Mouse (Mus musculus) midbrain, embryonic 11.5 days (tissue): ENCODE measurements around the gene Olfr924. TPM values are rescaled to one million over a fixed set of nuclear protein-coding genes. Genes with fewer than 3 reads are reported as not detected.
"Not testable (repeated sequence)": the region's sequence is repeated elsewhere in the genome, so short reads cannot be mapped to it uniquely, and the experiment has no call there.

ENCODE experiments used
- ATAC-seq: fragments of 200-750 bp; cut with Nextera tagmentation; 2 replicates; pipeline ENCODE4 v1.8.0; 2017; ENCODE audit warnings: moderate TSS enrichment, moderate library complexity; ENCODE audit not compliant: low FRiP score
- DNase-seq: peaks from one replicate; pipeline ENCODE4 v3.0.0; 2015; ENCODE audit warnings: low spot score; ENCODE audit errors: missing footprints
- H3K27ac ChIP-seq: fragments of 300-500 bp; sonication (generic); 2 replicates; pipeline ENCODE4 v1.5.1; 2014; ENCODE audit warnings: low read depth, low read length
- H3K27me3 ChIP-seq: fragments of 300-500 bp; sonication (generic); 2 replicates; pipeline ENCODE4 v1.6.1; 2014; ENCODE audit warnings: mild to moderate bottlenecking, low read length, moderate library complexity, mixed read lengths; ENCODE audit not compliant: control insufficient read depth, insufficient read depth
- H3K36me3 ChIP-seq: fragments of 300-500 bp; sonication (generic); 2 replicates; pipeline ENCODE4 v1.6.1; 2014; ENCODE audit warnings: mild to moderate bottlenecking, low read length, moderate library complexity, mixed read lengths; ENCODE audit not compliant: control insufficient read depth, insufficient read depth
- H3K4me1 ChIP-seq: fragments of 300-500 bp; sonication (generic); 2 replicates; pipeline ENCODE4 v1.6.1; 2014; ENCODE audit warnings: low read length; ENCODE audit not compliant: control insufficient read depth, insufficient read depth
- H3K4me2 ChIP-seq: fragments of 300-500 bp; sonication (generic); 2 replicates; pipeline ENCODE4 v1.6.1; 2014; ENCODE audit warnings: mild to moderate bottlenecking, moderate library complexity
- H3K4me3 ChIP-seq: fragments of 300-500 bp; sonication (generic); 2 replicates; pipeline ENCODE4 v1.5.1; 2014; ENCODE audit warnings: low read depth, low read length
- H3K9ac ChIP-seq: fragments of 300-500 bp; sonication (generic); 2 replicates; pipeline ENCODE4 v1.6.1; 2014; ENCODE audit warnings: low read length
- H3K9me3 ChIP-seq: fragments of 300-500 bp; sonication (generic); 2 replicates; pipeline ENCODE4 v1.6.1; 2016; ENCODE audit warnings: low read length; ENCODE audit not compliant: control insufficient read depth
- WGBS: fragments of 180-500 bp; shearing (Covaris S2); extraction: QIAGEN DNeasy Blood & Tissue Kit; methylation state at CpG from one replicate; pipeline ENCODE4 v1.1.7; 2014; 5-methylcytosine and 5-hydroxymethylcytosine counted together
- polyA plus RNA-seq: library from polyadenylated mRNA; unstranded; fragments of >200 nt; fragmentation: Nextera tagmentation; extraction: Ambion mirVana; gene quantifications from 2 replicates; pipeline ENCODE4 v1.2.1, GENCODE M21; 2014

The Olfr924 gene
- polyA plus RNA-seq, result not detected in 2 replicates

GRCm38 (mm10) chr9:38844149-38844548 lies at the start of gene Olfr924:
TSS of gene Olfr924 (plus strand) at chr9:38844449.
- H3K4me1 ChIP-seq, result no peaks in the 10 kb centered on the region
- 87% methylated on average over 1 of the region's 1 CpGs for WGBS
- no peaks in the 10 kb centered on the region for H3K36me3 ChIP-seq
- ATAC-seq (no peak), DNase-seq (no peak)
- H3K4me2 ChIP-seq, result no peak within 1 kb of the TSS
- no peaks in the 10 kb centered on the region for H3K27me3 ChIP-seq
- no peak within 1 kb of the TSS for H3K9ac ChIP-seq
- no peak within 1 kb of the TSS for H3K4me3 ChIP-seq
- H3K27ac ChIP-seq, result no peak within 1 kb of the TSS
- H3K9me3 ChIP-seq, result no peaks in the 10 kb centered on the region

DNA sequence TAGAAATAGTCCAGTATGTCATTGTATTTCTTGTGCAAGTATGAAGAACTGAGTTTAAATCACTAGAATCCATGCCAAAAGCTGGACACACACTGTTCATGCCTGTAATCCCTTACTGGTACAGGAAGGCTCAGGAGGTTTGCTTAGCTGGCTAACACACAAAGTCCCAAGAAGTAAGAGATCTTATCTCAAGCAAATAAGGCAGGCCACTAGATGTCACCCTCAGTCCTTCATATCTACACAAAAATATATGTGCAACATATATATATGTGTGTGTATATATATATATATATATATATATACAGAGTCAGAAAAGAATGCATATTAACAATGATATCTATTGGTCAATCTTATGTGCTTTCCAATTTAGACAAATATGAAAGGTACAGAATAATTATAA lies 38.6 kb upstream of the Olfr924 start:
- Histone ChIP-seq H3K4me3 (no peak overlapping the region), H3K27me3 (no peaks in the 10 kb centered on the region), H3K36me3 (no peaks in the 10 kb centered on the region), H3K9me3 (no peaks in the 10 kb centered on the region), H3K4me1 (no peaks in the 10 kb centered on the region), H3K4me2 (no peak overlapping the region), H3K27ac (no peak overlapping the region), H3K9ac (no peak overlapping the region)
- no peak for DNase-seq
- no peak for ATAC-seq

DNA sequence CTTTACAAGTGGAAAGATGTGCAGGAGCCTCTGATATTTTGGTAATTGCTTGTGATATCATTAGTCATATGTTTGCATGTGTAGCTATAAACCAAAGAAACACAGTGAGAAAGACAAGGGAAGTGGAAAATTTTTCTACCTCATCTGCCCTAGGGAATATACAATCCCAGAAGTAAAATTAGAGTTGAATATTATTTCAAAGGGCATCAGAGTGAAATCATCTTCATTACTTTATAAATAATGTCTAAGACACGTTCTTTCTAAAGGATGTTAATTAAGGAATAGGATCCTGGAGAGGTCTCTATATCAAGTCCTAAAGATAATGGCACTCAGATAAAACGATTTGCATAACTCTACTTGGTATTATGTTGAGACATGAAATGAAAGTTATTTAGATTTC lies 29.9 kb upstream of the Olfr924 start, which contains the start of gene Olfr922:
Gene Olfr922, plus strand, starts transcription at position 301 of the 400 bp plus-strand sequence.
- Histone ChIP-seq H3K36me3 (no peaks in the 10 kb centered on the region), H3K27ac (no peak within 1 kb of the TSS), H3K4me1 (no peaks in the 10 kb centered on the region), H3K9ac (no peak within 1 kb of the TSS), H3K4me2 (no peak within 1 kb of the TSS), H3K9me3 (no peaks in the 10 kb centered on the region), H3K4me3 (no peak within 1 kb of the TSS), H3K27me3 (no peaks in the 10 kb centered on the region)
- ATAC-seq, result no peak
- WGBS, result 73% methylated on average over 2 of the region's 2 CpGs
- no peak for DNase-seq

DNA sequence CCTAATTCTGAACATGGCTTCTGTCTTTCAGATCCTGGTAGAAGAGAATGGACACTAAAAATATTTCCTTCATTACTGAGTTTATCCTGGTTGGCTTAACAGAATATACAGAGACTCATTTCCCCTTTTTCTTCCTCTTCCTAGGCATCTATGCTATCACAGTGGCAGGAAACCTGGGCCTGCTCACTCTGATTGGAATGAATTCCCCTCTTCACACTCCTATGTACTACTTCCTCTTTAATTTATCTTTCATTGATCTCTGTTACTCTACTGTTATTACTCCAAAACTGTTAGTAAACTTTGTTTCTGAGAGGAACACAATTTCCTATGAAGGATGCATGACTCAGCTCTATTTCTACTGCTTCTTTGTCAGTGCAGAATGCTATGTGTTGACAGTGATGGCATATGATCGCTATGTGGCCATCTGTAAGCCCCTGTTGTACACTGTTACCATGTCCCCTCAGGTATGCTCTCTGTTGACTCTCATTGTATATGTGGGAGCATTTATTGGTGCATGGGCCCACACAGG lies 28.7 kb upstream of the Olfr924 start:
- H3K9me3 ChIP-seq, result no peaks in the 10 kb centered on the region
- H3K4me1 ChIP-seq, result no peaks in the 10 kb centered on the region
- no peak overlapping the region for H3K4me3 ChIP-seq
- H3K4me2 ChIP-seq, result no peak overlapping the region
- H3K27ac ChIP-seq, result no peak overlapping the region
- no peaks in the 10 kb centered on the region for H3K27me3 ChIP-seq
- H3K36me3 ChIP-seq, result no peaks in the 10 kb centered on the region
- WGBS, result 88% methylated on average over 1 of the region's 1 CpGs
- ATAC-seq (no peak), DNase-seq (no peak)
- H3K9ac ChIP-seq, result no peak overlapping the region

DNA sequence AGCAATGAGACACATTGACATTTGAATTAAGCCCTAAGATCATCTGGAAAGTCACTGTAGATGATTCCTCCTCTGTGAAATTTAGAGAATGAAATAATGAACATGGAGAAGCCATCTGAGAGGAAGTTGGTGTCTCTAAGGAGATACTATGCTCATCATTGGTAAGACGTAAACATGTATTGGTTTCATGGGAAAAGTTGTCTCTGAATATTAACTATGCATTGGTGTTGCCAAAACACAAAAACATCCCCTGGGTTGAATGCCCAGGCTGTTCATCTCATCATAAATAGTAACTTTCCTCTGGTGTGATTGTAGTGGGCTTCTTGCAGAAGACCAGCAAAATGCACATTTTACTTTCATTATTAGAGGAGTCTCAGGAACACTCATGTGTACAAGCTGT lies 18.0 kb upstream of the Olfr924 start, which contains the start of gene Olfr923:
Gene Olfr923, plus strand, starts transcription at position 301 of the 400 bp plus-strand sequence.
- no peak within 1 kb of the TSS for H3K4me2 ChIP-seq
- no peak within 1 kb of the TSS for H3K4me3 ChIP-seq
- no peak for ATAC-seq
- no peaks in the 10 kb centered on the region for H3K9me3 ChIP-seq
- peak; percentile 17 for DNase-seq
- no peaks in the 10 kb centered on the region for H3K4me1 ChIP-seq
- no peaks in the 10 kb centered on the region for H3K27me3 ChIP-seq
- 80% methylated on average over 1 of the region's 1 CpGs for WGBS
- H3K9ac ChIP-seq, result no peak within 1 kb of the TSS
- H3K36me3 ChIP-seq, result no peaks in the 10 kb centered on the region
- no peak within 1 kb of the TSS for H3K27ac ChIP-seq

DNA sequence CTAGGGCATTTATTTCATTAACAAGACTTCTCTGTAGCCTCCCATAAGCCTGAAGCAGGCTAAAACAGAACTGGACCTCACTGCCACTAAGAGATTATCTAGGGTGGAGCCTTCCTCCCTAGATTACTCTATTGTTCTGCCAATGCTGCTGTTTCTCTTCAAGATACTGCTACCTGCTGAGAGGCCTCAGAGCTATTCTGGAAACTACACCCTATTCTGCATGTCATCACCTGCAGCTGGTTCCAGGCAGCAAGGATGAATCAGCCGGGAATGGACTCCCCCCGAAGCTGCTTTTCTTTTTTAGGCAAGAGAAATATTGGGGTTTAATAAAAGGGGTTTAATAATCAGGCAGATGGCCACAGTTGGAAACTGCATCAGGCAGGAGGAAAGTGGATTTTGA lies 11.2 kb upstream of the Olfr924 start:
- ATAC-seq (no peak), DNase-seq (no peak)
- Histone ChIP-seq H3K4me2 (no peak overlapping the region), H3K4me3 (no peak overlapping the region), H3K36me3 (no peaks in the 10 kb centered on the region), H3K27me3 (no peaks in the 10 kb centered on the region), H3K9ac (no peak overlapping the region), H3K9me3 (no peaks in the 10 kb centered on the region), H3K27ac (no peak overlapping the region), H3K4me1 (no peaks in the 10 kb centered on the region)
- WGBS, result 76% methylated on average over 2 of the region's 2 CpGs

GRCm38 (mm10) chr9:38854760-38855159 lies 10.5 kb downstream of the Olfr924 start, which contains the start of gene Olfr26:
TSS of gene Olfr26 (plus strand) at chr9:38855060.
- no peak for DNase-seq
- Histone ChIP-seq H3K9ac (no peak within 1 kb of the TSS), H3K4me2 (no peak within 1 kb of the TSS), H3K36me3 (no peaks in the 10 kb centered on the region), H3K4me3 (no peak within 1 kb of the TSS), H3K27ac (no peak within 1 kb of the TSS), H3K27me3 (no peaks in the 10 kb centered on the region), H3K9me3 (no peaks in the 10 kb centered on the region), H3K4me1 (no peaks in the 10 kb centered on the region)
- no peak for ATAC-seq

GRCm38 (mm10) chr9:38874880-38875279 lies 30.6 kb downstream of the Olfr924 start:
- H3K9ac ChIP-seq, result not testable (repeated sequence)

DNA sequence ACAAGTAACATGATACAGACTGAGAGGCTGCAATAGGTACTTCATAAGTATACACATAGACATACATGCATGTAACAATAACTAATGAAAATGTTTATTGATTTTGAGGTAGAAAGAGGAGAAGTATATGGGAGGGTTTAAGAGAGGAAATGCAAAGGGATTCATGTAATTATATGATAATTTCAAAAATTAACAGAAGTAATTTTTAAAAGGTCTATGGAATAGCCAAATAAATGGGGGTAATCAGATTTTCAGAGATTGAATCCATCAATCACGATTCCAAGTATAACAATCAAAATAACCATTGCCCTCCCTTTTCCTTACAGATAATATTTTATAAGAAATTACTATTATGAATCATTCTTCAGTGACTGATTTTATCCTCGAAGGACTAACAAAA lies 32.6 kb downstream of the Olfr924 start, which contains the start of gene Olfr926:
Gene Olfr926, plus strand, starts transcription at position 301 of the 400 bp plus-strand sequence.
- Histone ChIP-seq H3K4me1 (no peaks in the 10 kb centered on the region), H3K27ac (no peak within 1 kb of the TSS), H3K9ac (no peak within 1 kb of the TSS), H3K4me2 (no peak within 1 kb of the TSS), H3K4me3 (no peak within 1 kb of the TSS), H3K27me3 (no peaks in the 10 kb centered on the region), H3K36me3 (no peaks in the 10 kb centered on the region), H3K9me3 (no peaks in the 10 kb centered on the region)
- WGBS, result 87% methylated on average over 2 of the region's 2 CpGs
- ATAC-seq (no peak), DNase-seq (no peak)

More at GRCm38 (mm10) chr9:38874880-38875279, 30.6 kb downstream of the Olfr924 start:
- DNase-seq, H3K9me3 ChIP-seq, H3K4me1 ChIP-seq, H3K27ac ChIP-seq, ATAC-seq, H3K27me3 ChIP-seq, H3K4me2 ChIP-seq, H3K36me3 ChIP-seq, H3K4me3 ChIP-seq: not testable (repeated sequence)
- WGBS, result 56% methylated on average over 2 of the region's 2 CpGs
